Mouse (Mus musculus): ENCODE measurements around the gene Btbd11. TPM values are rescaled to one million over a fixed set of nuclear protein-coding genes. Genes with fewer than 3 reads are reported as not detected.
"Not testable (repeated sequence)": the region's sequence is repeated elsewhere in the genome, so short reads cannot be mapped to it uniquely, and the experiment has no call there.

The Btbd11 gene
- total RNA-seq, 2 experiments from 2014 or later, result 0.47 to 1.1 TPM

GRCm38 (mm10) chr10:85624504-85625169, 238.0 kb downstream of the Btbd11 start:
- intact Hi-C loops (cut with DNase I; ENCODE audit: low total_unique reads), result loop anchor here (5.0 kb wide), 1 partner anchor 402 kb away; no protein-coding TSS in a partner anchor
- DNase-seq, result peak; percentile 46

GRCm38 (mm10) chr10:85625170-85625686, 238.6 kb downstream of the Btbd11 start:
- DNase-seq, result no peak
- intact Hi-C loops (cut with DNase I; ENCODE audit: low total_unique reads), result loop anchor here (5.0 kb wide), 1 partner anchor 403 kb away; no protein-coding TSS in a partner anchor

GRCm38 (mm10) chr10:85632030-85632429, 245.4 kb downstream of the Btbd11 start:
- intact Hi-C loops (cut with DNase I; ENCODE audit: low total_unique reads), result no loop called here
- no peak for DNase-seq

GRCm38 (mm10) chr10:85633577-85633976, 247.0 kb downstream of the Btbd11 start:
- DNase-seq, result no peak
- intact Hi-C loops (cut with DNase I; ENCODE audit: low total_unique reads), result no loop called here

GRCm38 (mm10) chr10:85637580-85637979, 251.0 kb downstream of the Btbd11 start:
- intact Hi-C loops (cut with DNase I; ENCODE audit: low total_unique reads), result no loop called here
- DNase-seq, result no peak

- no peak for DNase-seq
- intact Hi-C loops (cut with DNase I; ENCODE audit: low total_unique reads), result no loop called here
Measured at GRCm38 (mm10) chr10:85638141-85638540, 251.5 kb downstream of the Btbd11 start.

- intact Hi-C loops (cut with DNase I; ENCODE audit: low total_unique reads), result no loop called here
- no peak for DNase-seq
Measured at GRCm38 (mm10) chr10:85639581-85639980, 253.0 kb downstream of the Btbd11 start.

GRCm38 (mm10) chr10:85640408-85640807, 253.8 kb downstream of the Btbd11 start:
- no peak for DNase-seq
- intact Hi-C loops (cut with DNase I; ENCODE audit: low total_unique reads), result no loop called here

GRCm38 (mm10) chr10:85645346-85645745, 258.7 kb downstream of the Btbd11 start:
- intact Hi-C loops (cut with DNase I; ENCODE audit: low total_unique reads), result no loop called here
- no peak for DNase-seq

- DNase-seq, result peak; percentile 27
- intact Hi-C loops (cut with DNase I; ENCODE audit: low total_unique reads), result loop anchor here (5.0 kb wide), 1 partner anchor 429 kb away; no protein-coding TSS in a partner anchor
Measured at GRCm38 (mm10) chr10:85651706-85652105, 265.1 kb downstream of the Btbd11 start.

- intact Hi-C loops (cut with DNase I; ENCODE audit: low total_unique reads), result no loop called here
- DNase-seq, result peak; percentile 9
Measured at GRCm38 (mm10) chr10:85655881-85656280, 269.3 kb downstream of the Btbd11 start.

- DNase-seq, result no peak
- intact Hi-C loops (cut with DNase I; ENCODE audit: low total_unique reads), result no loop called here
Measured at GRCm38 (mm10) chr10:85657886-85658285, 271.3 kb downstream of the Btbd11 start.

- intact Hi-C loops (cut with DNase I; ENCODE audit: low total_unique reads), result no loop called here
- no peak for DNase-seq
Measured at GRCm38 (mm10) chr10:85673512-85673921, 286.9 kb downstream of the Btbd11 start.

- DNase-seq, result no peak
- intact Hi-C loops (cut with DNase I; ENCODE audit: low total_unique reads), result no loop called here
Measured at GRCm38 (mm10) chr10:85678635-85679034, 292.0 kb downstream of the Btbd11 start.

GRCm38 (mm10) chr10:85682446-85682845, 295.8 kb downstream of the Btbd11 start:
- intact Hi-C loops (cut with DNase I; ENCODE audit: low total_unique reads), result no loop called here
- DNase-seq, result no peak

GRCm38 (mm10) chr10:85694429-85694828, 307.8 kb downstream of the Btbd11 start:
- DNase-seq; intact Hi-C loops (cut with DNase I; ENCODE audit: low total_unique reads): not testable (repeated sequence)

GRCm38 (mm10) chr10:85699721-85700120, 313.1 kb downstream of the Btbd11 start:
- DNase-seq, result no peak

GRCm38 (mm10) chr10:85709790-85710189, 323.2 kb downstream of the Btbd11 start:
- DNase-seq; intact Hi-C loops (cut with DNase I; ENCODE audit: low total_unique reads): not testable (repeated sequence)

More at GRCm38 (mm10) chr10:85699721-85700120, 313.1 kb downstream of the Btbd11 start:
- intact Hi-C loops (cut with DNase I; ENCODE audit: low total_unique reads), result no loop called here
